Mouse (Mus musculus) left cerebral cortex, adult 2 months (tissue): ENCODE results near the gene Smok3c. TPM values are rescaled to one million over a fixed set of nuclear protein-coding genes. Genes with fewer than 3 reads are reported as not detected.
"Not testable (repeated sequence)": the region's sequence is repeated elsewhere in the genome, so short reads cannot be mapped to it uniquely, and the experiment has no call there.

Source experiments
- DNase-seq, 2 experiments: peaks; one replicate each; pipeline ENCODE4 v3.0.0; 2021 to 2022; ENCODE audit warnings: low spot score in 2 of 2, mixed read lengths in 1 of 2; ENCODE audit errors: extremely low spot score in 1 of 2
- H3K27ac ChIP-seq: fragments of 200-600 bp; 2 replicates; pipeline ENCODE4 v1.8.1; 2022
- H3K4me3 ChIP-seq: fragments of 200-600 bp; 2 replicates; pipeline ENCODE4 v1.8.1; 2022
- CTCF ChIP-seq: fragments of 200-600 bp; IDR thresholded peaks from 2 replicates; pipeline ENCODE4 v1.8.1; 2022; ENCODE audit warnings: antibody characterized with exemption, mild to moderate bottlenecking, moderate library complexity
- intact Hi-C: fragments of 180-260 bp; cut with DNase I; formaldehyde crosslinking; loops from one replicate; pipeline ENCODE4 v1.15.1; 2025
- long read RNA-seq, 2 experiments: library from polyadenylated mRNA; stranded (forward); transcript quantifications; one replicate each; pipeline ENCODE4 v2.0.0; 2021; ENCODE audit warnings: borderline mapping rate in 2 of 2
- total RNA-seq, 2 experiments: library from RNA; stranded (reverse); gene quantifications; 2 replicates each; pipeline ENCODE4 v1.2.3; 2021

The Smok3c gene
- not detected for total RNA-seq
- long read RNA-seq, experiment 1: 0 reads
- long read RNA-seq, experiment 2: 0 reads

- DNase-seq, H3K4me3 ChIP-seq, intact Hi-C loops, H3K27ac ChIP-seq: not testable (repeated sequence)
These were observed at the start of gene Smok3c for GRCm38 (mm10) chr5:138052894-138053293. Gene Smok3c, plus strand, starts transcription at chr5:138053194.

- no peak for DNase-seq
- Histone ChIP-seq H3K4me3 (no peak overlapping the region), H3K27ac (no peak overlapping the region)
- intact Hi-C loops: no loop called here
- no peak for TF ChIP-seq CTCF
These were observed 43.6 kb upstream of the Smok3c start for GRCm38 (mm10) chr5:138009437-138009836.

- Histone ChIP-seq H3K4me3 (no peak overlapping the region), H3K27ac (no peak overlapping the region)
- DNase-seq: no peak
- TF ChIP-seq CTCF: no peak
- intact Hi-C loops: no loop called here
These were observed 40.6 kb upstream of the Smok3c start for GRCm38 (mm10) chr5:138012382-138012781.

GRCm38 (mm10) chr5:138016530-138016929, 36.5 kb upstream of the Smok3c start:
- intact Hi-C loops: no loop called here
- TF ChIP-seq CTCF: no peak
- no peak for DNase-seq
- Histone ChIP-seq H3K4me3 (no peak overlapping the region), H3K27ac (no peak overlapping the region)

GRCm38 (mm10) chr5:138016997-138017396, 36.0 kb upstream of the Smok3c start:
- no peak for TF ChIP-seq CTCF
- no peak overlapping the region for H3K4me3 ChIP-seq
- intact Hi-C loops: no loop called here
- no peak for DNase-seq
- H3K27ac ChIP-seq: no peak overlapping the region

- intact Hi-C loops, H3K4me3 ChIP-seq, DNase-seq, H3K27ac ChIP-seq: not testable (repeated sequence)
These were observed 33.4 kb upstream of the Smok3c start for GRCm38 (mm10) chr5:138019577-138019976.

GRCm38 (mm10) chr5:138020961-138021479, 32.0 kb upstream of the Smok3c start, which contains the start of the genes Smok3a and Smok3b:
Gene Smok3a, plus strand, starts transcription at chr5:138021261.
Gene Smok3b, plus strand, starts transcription at chr5:138021429.
- H3K27ac ChIP-seq, intact Hi-C loops, H3K4me3 ChIP-seq, DNase-seq: not testable (repeated sequence)

- no peak overlapping the region for H3K4me3 ChIP-seq
- H3K27ac ChIP-seq: no peak overlapping the region
- intact Hi-C loops: no loop called here
- no peak for DNase-seq
- no peak for TF ChIP-seq CTCF
These were observed 20.8 kb downstream of the Smok3c start for GRCm38 (mm10) chr5:138073803-138074202.

GRCm38 (mm10) chr5:138075684-138076083, 22.7 kb downstream of the Smok3c start:
- H3K4me3 ChIP-seq: no peak overlapping the region
- DNase-seq: no peak
- H3K27ac ChIP-seq: no peak overlapping the region
- intact Hi-C loops: no loop called here
- TF ChIP-seq CTCF: no peak

GRCm38 (mm10) chr5:138076148-138076547, 23.2 kb downstream of the Smok3c start:
- Histone ChIP-seq H3K27ac (no peak overlapping the region), H3K4me3 (no peak overlapping the region)
- no peak for DNase-seq
- no peak for TF ChIP-seq CTCF
- intact Hi-C loops: no loop called here

- intact Hi-C loops: loop anchor here (5.0 kb wide), 1 partner anchor 193 kb away; no protein-coding TSS in a partner anchor
- TF ChIP-seq CTCF: no peak
- Histone ChIP-seq H3K4me3 (no peak overlapping the region), H3K27ac (no peak overlapping the region)
- no peak for DNase-seq
These were observed 27.5 kb downstream of the Smok3c start for GRCm38 (mm10) chr5:138080456-138080855.

GRCm38 (mm10) chr5:138081446-138081845, 28.5 kb downstream of the Smok3c start:
- no peak for DNase-seq
- TF ChIP-seq CTCF: no peak
- intact Hi-C loops: loop anchor here (5.0 kb wide), 1 partner anchor 194 kb away; no protein-coding TSS in a partner anchor
- Histone ChIP-seq H3K4me3 (no peak overlapping the region), H3K27ac (no peak overlapping the region)

GRCm38 (mm10) chr5:138083318-138083900, 30.4 kb downstream of the Smok3c start:
- no peak for TF ChIP-seq CTCF
- no peak overlapping the region for H3K27ac ChIP-seq
- no peak for DNase-seq
- H3K4me3 ChIP-seq: no peak overlapping the region
- intact Hi-C loops: loop anchor here (5.0 kb wide), 1 partner anchor 196 kb away; no protein-coding TSS in a partner anchor
